Mouse (Mus musculus) liver, postnatal 0 days (tissue): ENCODE measurements at regions not wholly inside any gene's neighbourhood (a gene's known extent, or its start where the extent isn't known, plus 50 kb on each side); places are given as distances from the start of the nearest gene placed in this dataset.
"Not testable (repeated sequence)": the region's sequence is repeated elsewhere in the genome, so short reads cannot be mapped to it uniquely, and the experiment has no call there.

Experiments
- ATAC-seq: fragments of 200-750 bp; cut with Nextera tagmentation; 2 replicates; pipeline ENCODE4 v1.8.0; 2017; ENCODE audit warnings: mild to moderate bottlenecking, moderate library complexity
- DNase-seq: peaks from one replicate; pipeline ENCODE4 v3.0.0-alpha.2; 2016
- H3K27ac ChIP-seq: fragments of 300-500 bp; sonication (generic); 2 replicates; pipeline ENCODE4 v1.5.1; 2014; ENCODE audit warnings: antibody characterized with exemption, moderate library complexity, mild to moderate bottlenecking, low read depth
- H3K27me3 ChIP-seq: fragments of 300-500 bp; sonication (generic); 2 replicates; pipeline ENCODE4 v1.6.1; 2014; ENCODE audit warnings: low read length, control low read depth, mixed read lengths; ENCODE audit not compliant: insufficient read depth
- H3K36me3 ChIP-seq: fragments of 300-500 bp; sonication (generic); replicated peaks from 2 replicates; pipeline ENCODE4 v1.6.1; 2014; ENCODE audit warnings: mild to moderate bottlenecking, control low read depth, low read length, moderate library complexity, mixed read lengths; ENCODE audit not compliant: insufficient read depth
- H3K4me1 ChIP-seq: fragments of 300-500 bp; sonication (generic); 2 replicates; pipeline ENCODE4 v1.6.1; 2014; ENCODE audit warnings: antibody characterized with exemption, mild to moderate bottlenecking, control low read depth; ENCODE audit not compliant: insufficient read depth
- H3K4me2 ChIP-seq: fragments of 300-500 bp; sonication (generic); 2 replicates; pipeline ENCODE4 v1.6.1; 2014; ENCODE audit warnings: low read depth, mild to moderate bottlenecking, low read length, moderate library complexity, mixed read lengths
- H3K4me3 ChIP-seq: fragments of 300-500 bp; sonication (generic); 2 replicates; pipeline ENCODE4 v1.5.1; 2014; ENCODE audit warnings: low read depth, low read length
- H3K9ac ChIP-seq: fragments of 300-500 bp; sonication (generic); replicated peaks from 2 replicates; pipeline ENCODE4 v1.6.1; 2014; ENCODE audit warnings: mild to moderate bottlenecking, moderate library complexity
- H3K9me3 ChIP-seq: fragments of 300-500 bp; sonication (generic); 2 replicates; pipeline ENCODE4 v1.6.1; 2016; ENCODE audit warnings: mild to moderate bottlenecking, control low read depth, low read length, mixed read lengths
- CTCF ChIP-seq: sonication (generic); IDR thresholded peaks from 2 replicates; pipeline ENCODE4 v1.5.1; 2016; ENCODE audit warnings: antibody characterized with exemption, low read depth
- EP300 ChIP-seq: IDR thresholded peaks from 2 replicates; pipeline ENCODE4 v1.6.1; 2016; ENCODE audit warnings: antibody characterized with exemption, low read depth, mild to moderate bottlenecking
- WGBS: fragments of 180-500 bp; shearing (Covaris S2); extraction: QIAGEN DNeasy Blood & Tissue Kit; methylation state at CpG from one replicate; pipeline ENCODE4 v1.1.7; 2014; ENCODE audit not compliant: insufficient replicate concordance; 5-methylcytosine and 5-hydroxymethylcytosine counted together

DNA sequence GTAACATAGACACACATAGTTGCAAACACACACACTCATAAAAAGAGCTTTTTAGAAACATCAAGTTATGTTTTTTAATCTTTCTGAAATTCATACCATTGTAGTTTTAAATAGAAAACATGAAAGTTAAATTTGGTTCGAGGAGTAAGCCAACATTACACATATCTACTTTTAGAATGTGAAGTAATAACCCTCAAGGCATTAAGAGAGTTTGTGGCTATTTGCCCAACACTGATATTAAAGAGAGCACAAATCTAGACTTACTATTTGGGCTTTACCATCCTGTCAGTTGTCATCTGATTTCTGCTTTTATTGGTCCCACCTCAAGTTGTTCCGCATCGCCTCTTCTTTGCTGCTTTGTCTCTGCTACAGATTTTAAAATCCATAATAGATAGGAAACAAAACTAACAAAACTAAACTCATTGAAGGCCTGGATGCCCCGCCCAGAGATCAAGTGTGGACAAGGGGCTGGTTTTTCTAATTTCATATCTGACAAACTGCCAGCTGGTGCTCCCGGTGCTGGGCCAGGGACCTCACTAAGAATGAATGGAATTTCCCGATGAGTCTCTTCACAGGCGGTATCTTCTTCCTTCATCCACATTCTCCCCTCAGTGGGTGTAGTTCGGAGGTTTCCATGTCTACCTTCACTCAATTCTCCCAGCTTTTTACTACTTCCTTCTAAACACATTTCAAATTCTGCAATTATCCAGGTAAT lies 60.3 kb upstream of the Akap13 start:
- WGBS: 67% methylated on average over 8 of the region's 8 CpGs
- H3K27ac ChIP-seq: no peak overlapping the region
- H3K4me3 ChIP-seq: no peak overlapping the region
- no peak for DNase-seq
- H3K9ac ChIP-seq: no peak overlapping the region
- no peak overlapping the region for H3K4me2 ChIP-seq
- TF ChIP-seq CTCF (no peak), EP300 (no peak)
- no peaks in the 10 kb centered on the region for H3K36me3 ChIP-seq
- no peaks in the 10 kb centered on the region for H3K27me3 ChIP-seq
- no peaks in the 10 kb centered on the region for H3K9me3 ChIP-seq
- H3K4me1 ChIP-seq: no peaks in the 10 kb centered on the region
- ATAC-seq: no peak

GRCm38 (mm10) chr7:75397559-75397958 lies 57.8 kb upstream of the Akap13 start:
- H3K4me1 ChIP-seq: no peaks in the 10 kb centered on the region
- no peak overlapping the region for H3K4me2 ChIP-seq
- 26% methylated on average over 7 of the region's 7 CpGs for WGBS
- no peak for DNase-seq
- H3K27ac ChIP-seq: no peak overlapping the region
- no peaks in the 10 kb centered on the region for H3K27me3 ChIP-seq
- H3K36me3 ChIP-seq: no peaks in the 10 kb centered on the region
- no peak overlapping the region for H3K9ac ChIP-seq
- ATAC-seq: no peak
- H3K9me3 ChIP-seq: no peaks in the 10 kb centered on the region
- H3K4me3 ChIP-seq: no peak overlapping the region
- TF ChIP-seq CTCF: no peak
- TF ChIP-seq EP300: no peak

GRCm38 (mm10) chr7:75398480-75398879 lies 56.9 kb upstream of the Akap13 start:
- DNase-seq, H3K27me3 ChIP-seq, H3K9ac ChIP-seq, H3K4me1 ChIP-seq, H3K4me3 ChIP-seq, ATAC-seq, H3K27ac ChIP-seq, H3K4me2 ChIP-seq, H3K9me3 ChIP-seq, H3K36me3 ChIP-seq: not testable (repeated sequence)
- WGBS: 82% methylated on average over 2 of the region's 2 CpGs

GRCm38 (mm10) chr7:75398904-75399724 lies 56.2 kb upstream of the Akap13 start:
- ATAC-seq: peak; percentile 55
- peak; percentile 38 for DNase-seq

DNA sequence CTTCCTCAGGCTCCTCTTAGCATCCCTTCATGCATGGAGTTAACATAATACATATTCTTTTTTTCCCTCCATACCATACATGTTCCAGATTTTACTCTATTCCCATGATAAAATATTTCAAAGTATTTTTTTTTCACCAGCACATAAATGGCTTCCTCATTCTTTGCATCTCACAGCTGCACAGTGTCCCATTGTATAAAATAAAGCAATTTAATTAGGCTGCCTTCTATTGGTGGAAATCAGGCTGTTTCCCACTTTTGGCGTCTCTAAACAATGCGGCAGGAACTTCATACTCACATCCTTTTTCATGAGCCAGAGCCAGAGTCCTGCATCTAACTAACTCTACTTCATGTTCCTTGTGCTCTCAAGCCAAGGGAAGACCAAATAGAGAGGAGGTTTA lies 54.9 kb upstream of the Akap13 start:
- Histone ChIP-seq H3K9ac (no peak overlapping the region), H3K36me3 (no peaks in the 10 kb centered on the region), H3K27ac (no peak overlapping the region), H3K4me2 (no peak overlapping the region), H3K4me3 (no peak overlapping the region), H3K9me3 (no peaks in the 10 kb centered on the region), H3K27me3 (no peaks in the 10 kb centered on the region), H3K4me1 (no peaks in the 10 kb centered on the region)
- ATAC-seq (no peak), DNase-seq (no peak)
- TF ChIP-seq CTCF (no peak), EP300 (no peak)
- WGBS: 79% methylated on average over 2 of the region's 2 CpGs

More at GRCm38 (mm10) chr7:75398904-75399724, 56.2 kb upstream of the Akap13 start:
- no peak overlapping the region for H3K9ac ChIP-seq
- H3K4me1 ChIP-seq: no peaks in the 10 kb centered on the region
- no peaks in the 10 kb centered on the region for H3K9me3 ChIP-seq
- no peak overlapping the region for H3K27ac ChIP-seq
- no peak overlapping the region for H3K4me2 ChIP-seq
- no peaks in the 10 kb centered on the region for H3K36me3 ChIP-seq
- H3K27me3 ChIP-seq: no peaks in the 10 kb centered on the region
- WGBS: 38% methylated on average over 7 of the region's 7 CpGs
- TF ChIP-seq CTCF (peak; percentile 78), EP300 (peak; percentile 27; the same call in 1 of the 2 replicates)
- no peak overlapping the region for H3K4me3 ChIP-seq

DNA sequence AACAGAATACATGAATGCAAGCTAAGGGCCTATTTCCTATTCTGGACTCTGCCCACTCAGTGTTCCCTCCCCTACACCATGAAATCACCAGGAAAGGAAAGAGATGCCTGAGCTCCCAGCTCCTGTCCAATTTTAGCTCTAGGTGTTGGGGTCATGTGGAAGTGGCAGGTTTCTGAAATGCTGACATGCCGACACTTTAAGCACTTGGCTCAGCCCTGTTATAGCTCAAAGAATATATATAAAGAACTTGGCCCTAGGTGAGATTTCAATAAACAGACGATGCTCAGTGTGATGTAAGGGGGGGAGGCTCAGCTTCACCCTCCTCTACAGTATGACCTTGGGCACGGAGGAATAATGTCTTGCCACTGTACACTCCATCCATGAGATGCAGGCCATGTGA lies 50.4 kb upstream of the Akap13 start:
- H3K9me3 ChIP-seq: no peaks in the 10 kb centered on the region
- TF ChIP-seq EP300: no peak
- no peak for TF ChIP-seq CTCF
- DNase-seq (no peak), ATAC-seq (no peak)
- H3K4me2 ChIP-seq: no peak overlapping the region
- 73% methylated on average over 3 of the region's 3 CpGs for WGBS
- H3K27ac ChIP-seq: no peak overlapping the region
- no peaks in the 10 kb centered on the region for H3K36me3 ChIP-seq
- H3K27me3 ChIP-seq: no peaks in the 10 kb centered on the region
- H3K4me1 ChIP-seq: no peaks in the 10 kb centered on the region
- H3K9ac ChIP-seq: no peak overlapping the region
- H3K4me3 ChIP-seq: no peak overlapping the region
